Mouse (Mus musculus) liver, embryonic 13.5 days (tissue): ENCODE results near the gene Dok5. TPM values are rescaled to one million over a fixed set of nuclear protein-coding genes. Genes with fewer than 3 reads are reported as not detected.

ENCODE experiments used
- ATAC-seq: fragments of 200-750 bp; cut with Nextera tagmentation; 2 replicates; pipeline ENCODE4 v1.8.0; 2017; ENCODE audit warnings: low read depth, mild to moderate bottlenecking, moderate number of reproducible peaks, moderate library complexity
- DNase-seq: peaks from one replicate; pipeline ENCODE4 v3.0.0; 2022
- H3K27ac ChIP-seq: fragments of 300-500 bp; sonication (generic); 2 replicates; pipeline ENCODE4 v1.5.1; 2015; ENCODE audit warnings: moderate library complexity, mild to moderate bottlenecking, inconsistent platforms
- H3K27me3 ChIP-seq: fragments of 300-500 bp; sonication (generic); 2 replicates; pipeline ENCODE4 v1.6.1; 2015; ENCODE audit warnings: mild to moderate bottlenecking, inconsistent platforms
- H3K36me3 ChIP-seq: fragments of 300-500 bp; sonication (generic); 2 replicates; pipeline ENCODE4 v1.6.1; 2015; ENCODE audit warnings: mild to moderate bottlenecking, inconsistent platforms
- H3K4me1 ChIP-seq: fragments of 300-500 bp; sonication (generic); replicated peaks from 2 replicates; pipeline ENCODE4 v1.6.1; 2015; ENCODE audit warnings: inconsistent platforms
- H3K4me2 ChIP-seq: fragments of 300-500 bp; sonication (generic); 2 replicates; pipeline ENCODE4 v1.6.1; 2015; ENCODE audit warnings: inconsistent platforms, mild to moderate bottlenecking, moderate library complexity
- H3K4me3 ChIP-seq: fragments of 300-500 bp; sonication (generic); replicated peaks from 2 replicates; pipeline ENCODE4 v1.5.1; 2015; ENCODE audit warnings: mild to moderate bottlenecking, inconsistent platforms
- H3K9ac ChIP-seq: fragments of 300-500 bp; sonication (generic); 2 replicates; pipeline ENCODE4 v1.6.1; 2015; ENCODE audit warnings: mild to moderate bottlenecking, inconsistent platforms
- H3K9me3 ChIP-seq: fragments of 300-500 bp; sonication (generic); replicated peaks from 2 replicates; pipeline ENCODE4 v1.6.1; 2016; ENCODE audit warnings: inconsistent platforms
- WGBS: fragments of 180-500 bp; shearing (Covaris S2); methylation state at CpG from one replicate; pipeline ENCODE4 v1.1.7; 2015; ENCODE audit not compliant: insufficient replicate concordance; 5-methylcytosine and 5-hydroxymethylcytosine counted together
- polyA plus RNA-seq: library from polyadenylated mRNA; unstranded; fragments of >200 nt; fragmentation: Nextera tagmentation; extraction: Ambion mirVana; gene quantifications from 2 replicates; pipeline ENCODE4 v1.2.1, GENCODE M21; 2015

The Dok5 gene
- 0.47 and 0.59 TPM in 2 replicates for polyA plus RNA-seq

- peak within 1 kb of the TSS; percentile 32 for H3K4me3 ChIP-seq
- no peak within 1 kb of the TSS for H3K9ac ChIP-seq
Observed at GRCm38 (mm10) chr2:170731632-170732561, at the start of gene Dok5. TSS of gene Dok5 (plus strand) at chr2:170731807.

DNA sequence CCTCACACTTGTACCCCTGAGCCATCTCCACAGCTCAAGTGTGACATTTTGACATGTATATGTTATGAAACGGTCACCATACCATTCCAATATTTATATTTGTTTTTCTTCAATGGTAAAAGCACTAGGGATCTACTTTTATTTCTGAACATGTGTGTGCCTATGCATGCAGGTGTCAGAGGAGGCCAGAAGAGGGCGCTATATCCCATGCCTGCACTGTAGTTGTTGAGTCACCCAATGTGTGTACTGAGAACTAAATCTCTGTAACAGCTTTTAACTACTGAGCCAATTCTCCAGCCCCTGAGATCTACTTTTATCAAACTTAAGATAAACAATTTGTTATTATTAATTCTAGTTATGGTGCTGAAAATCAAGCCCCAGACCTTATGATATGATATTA, 48.2 kb upstream of the Dok5 start:
- no peak overlapping the region for H3K4me2 ChIP-seq

More at GRCm38 (mm10) chr2:170731632-170732561, at the start of gene Dok5:
- peaks cover 21% of the 10 kb centered on the region for H3K27me3 ChIP-seq
- 0 out of 2 replicates have a peak, but pooled peaks cover 4% of the 10 kb centered on the region for H3K9me3 ChIP-seq
- 6% methylated on average over 52 of the region's 53 CpGs for WGBS
- H3K4me1 ChIP-seq = no peaks in the 10 kb centered on the region
- H3K36me3 ChIP-seq = no peaks in the 10 kb centered on the region
- H3K4me2 ChIP-seq = peak within 1 kb of the TSS; percentile 52
- H3K27ac ChIP-seq = no peak within 1 kb of the TSS
- ATAC-seq (no peak), DNase-seq (no peak)

DNA sequence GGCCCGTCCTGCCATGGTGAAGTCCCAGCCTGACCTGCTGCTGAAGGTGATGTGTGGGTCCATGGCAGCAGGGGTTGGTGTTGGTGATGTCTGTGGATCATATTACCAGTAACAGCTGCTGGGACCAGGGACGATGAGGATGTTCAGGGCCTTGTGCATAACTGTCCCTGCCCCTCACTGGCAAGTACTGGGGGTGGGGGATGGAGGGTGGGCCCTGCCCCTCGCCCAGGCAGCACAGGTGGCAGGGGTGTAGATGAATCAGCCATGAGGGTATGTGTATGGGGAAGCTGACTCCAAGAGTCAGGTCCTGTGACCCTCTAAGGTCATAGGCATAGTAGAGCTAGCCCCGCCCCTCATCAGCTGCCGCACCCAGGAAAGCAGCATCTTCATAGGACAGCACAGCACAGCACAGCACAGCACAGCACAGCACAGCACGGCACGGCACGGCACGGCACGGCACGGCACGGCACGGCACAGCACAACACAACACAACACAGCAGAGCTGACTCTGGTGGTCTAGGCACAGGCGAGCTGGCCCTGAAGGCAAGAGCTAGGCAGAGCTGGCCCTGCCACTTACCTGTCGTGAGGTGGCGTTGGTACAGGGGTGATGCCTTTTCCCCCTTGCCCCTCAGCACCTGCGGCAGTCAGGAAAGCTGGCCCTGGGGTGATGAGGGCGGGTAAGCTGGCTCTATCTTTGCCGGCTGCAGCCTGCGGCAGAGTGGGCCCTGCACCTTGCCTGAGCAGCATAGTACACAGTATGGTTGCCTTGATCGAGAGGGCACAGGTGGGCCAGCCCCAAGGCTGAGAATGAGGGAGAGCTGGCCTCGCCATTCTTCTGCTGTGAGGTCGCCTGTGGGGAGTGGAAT, 36.3 kb upstream of the Dok5 start:
- Histone ChIP-seq H3K27ac (no peak overlapping the region), H3K9me3 (peaks cover 30% of the 10 kb centered on the region; the same call in 1 of the 2 replicates), H3K4me3 (no peak overlapping the region), H3K4me2 (no peak overlapping the region), H3K4me1 (no peaks in the 10 kb centered on the region), H3K36me3 (no peaks in the 10 kb centered on the region), H3K27me3 (no peaks in the 10 kb centered on the region), H3K9ac (no peak overlapping the region)
- ATAC-seq = peak; percentile 31; the same call in 1 of the 2 replicates
- DNase-seq = no peak
- WGBS = 68% methylated on average over 23 of the region's 23 CpGs

More for the DNA sequence above, 48.2 kb upstream of the Dok5 start:
- ATAC-seq (no peak), DNase-seq (no peak)
- no peaks in the 10 kb centered on the region for H3K27me3 ChIP-seq
- H3K9me3 ChIP-seq = peaks cover 5% of the 10 kb centered on the region; the same call in 1 of the 2 replicates
- H3K4me3 ChIP-seq = no peak overlapping the region
- no peak overlapping the region for H3K27ac ChIP-seq
- no peaks in the 10 kb centered on the region for H3K4me1 ChIP-seq
- H3K36me3 ChIP-seq = no peaks in the 10 kb centered on the region
- H3K9ac ChIP-seq = no peak overlapping the region
- 54% methylated on average over 2 of the region's 2 CpGs for WGBS

GRCm38 (mm10) chr2:170695937-170696510, 35.6 kb upstream of the Dok5 start:
- no peak for DNase-seq
- Histone ChIP-seq H3K9ac (no peak overlapping the region), H3K36me3 (no peaks in the 10 kb centered on the region), H3K27ac (no peak overlapping the region), H3K4me3 (no peak overlapping the region), H3K9me3 (peaks cover 30% of the 10 kb centered on the region; the same call in 1 of the 2 replicates), H3K4me1 (no peaks in the 10 kb centered on the region), H3K4me2 (no peak overlapping the region), H3K27me3 (no peaks in the 10 kb centered on the region)
- whole genome bisulfite sequencing = 55% methylated on average over 14 of the region's 14 CpGs
- ATAC-seq = no peak

DNA sequence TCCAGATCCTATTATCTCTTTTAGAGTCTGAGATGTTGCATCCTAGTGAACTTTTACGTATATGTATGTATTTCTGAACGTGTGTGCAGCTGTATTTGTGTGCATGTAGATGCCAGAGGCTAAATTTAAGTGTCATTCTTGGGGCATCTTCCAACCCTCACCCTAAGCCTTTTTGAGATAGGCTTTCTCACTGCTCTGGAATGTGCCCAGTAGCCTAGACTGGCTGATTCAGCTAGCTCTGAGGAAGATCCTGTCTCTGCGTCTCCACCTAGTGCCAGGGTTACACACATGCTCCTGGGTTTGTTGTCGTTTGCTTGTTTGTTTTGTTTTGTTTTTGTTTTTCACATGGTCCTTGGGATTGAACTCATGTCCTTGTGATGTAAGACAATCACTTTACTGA, 31.1 kb upstream of the Dok5 start:
- Histone ChIP-seq H3K27me3 (no peaks in the 10 kb centered on the region), H3K4me3 (no peak overlapping the region), H3K36me3 (no peaks in the 10 kb centered on the region), H3K9ac (no peak overlapping the region), H3K27ac (no peak overlapping the region), H3K4me2 (no peak overlapping the region), H3K9me3 (peaks cover 11% of the 10 kb centered on the region; the same call in 1 of the 2 replicates), H3K4me1 (no peaks in the 10 kb centered on the region)
- no peak for ATAC-seq
- no peak for DNase-seq
- WGBS = 66% methylated on average over 4 of the region's 4 CpGs

GRCm38 (mm10) chr2:170706488-170706887, 25.1 kb upstream of the Dok5 start:
- Histone ChIP-seq H3K4me3 (no peak overlapping the region), H3K4me1 (no peaks in the 10 kb centered on the region), H3K27ac (no peak overlapping the region), H3K9ac (no peak overlapping the region), H3K36me3 (no peaks in the 10 kb centered on the region), H3K9me3 (0 out of 2 replicates have a peak, but pooled peaks cover 12% of the 10 kb centered on the region), H3K4me2 (no peak overlapping the region), H3K27me3 (no peaks in the 10 kb centered on the region)
- 64% methylated on average over 4 of the region's 4 CpGs for WGBS
- no peak for DNase-seq
- ATAC-seq = no peak

DNA sequence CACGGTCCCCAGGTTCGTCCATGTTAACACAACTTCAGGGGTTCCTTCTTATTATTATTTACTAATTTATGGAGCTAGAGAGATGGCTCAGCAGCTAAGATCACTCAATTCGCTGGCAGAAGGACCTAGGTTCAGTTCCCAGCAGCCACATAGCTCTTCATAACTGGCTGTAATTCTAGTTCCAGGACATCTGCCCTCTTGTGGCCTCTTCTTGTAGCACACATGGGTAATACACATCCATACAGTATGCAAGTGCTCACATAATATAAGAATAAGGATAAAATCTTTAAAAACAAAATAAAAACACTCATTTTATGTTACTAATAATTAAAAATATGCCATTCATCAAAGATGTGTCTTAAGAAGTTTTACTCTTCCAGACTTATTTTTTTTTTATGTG, 23.9 kb upstream of the Dok5 start:
- H3K9me3 ChIP-seq = 0 out of 2 replicates have a peak, but pooled peaks cover 12% of the 10 kb centered on the region
- WGBS = 69% methylated on average over 3 of the region's 3 CpGs
- H3K4me3 ChIP-seq = no peak overlapping the region
- H3K27ac ChIP-seq = no peak overlapping the region
- H3K4me2 ChIP-seq = no peak overlapping the region
- ATAC-seq (no peak), DNase-seq (no peak)
- H3K36me3 ChIP-seq = no peaks in the 10 kb centered on the region
- H3K27me3 ChIP-seq = no peaks in the 10 kb centered on the region
- H3K9ac ChIP-seq = no peak overlapping the region
- no peaks in the 10 kb centered on the region for H3K4me1 ChIP-seq

DNA sequence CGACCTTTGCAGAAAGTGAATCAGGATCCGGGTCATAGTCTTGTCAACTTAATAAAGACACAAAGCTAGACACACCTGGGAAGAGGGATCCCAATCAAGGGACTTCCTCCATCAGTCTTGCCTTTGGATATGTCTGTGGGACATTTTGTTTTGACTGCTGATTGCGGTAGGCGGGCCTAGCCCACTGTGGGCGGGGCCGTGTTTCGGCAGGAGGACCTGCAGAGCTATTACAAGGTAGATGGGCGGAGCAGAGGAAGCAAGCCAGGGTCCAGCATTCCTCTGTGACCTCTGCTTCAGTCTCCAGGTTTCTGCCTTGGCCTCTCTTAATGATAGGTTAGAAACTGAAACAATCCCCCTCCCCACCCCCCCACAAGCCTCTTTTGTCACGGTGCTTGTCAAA, 22.7 kb upstream of the Dok5 start:
- no peaks in the 10 kb centered on the region for H3K4me1 ChIP-seq
- H3K9ac ChIP-seq = no peak overlapping the region
- ATAC-seq (no peak), DNase-seq (no peak)
- 56% methylated on average over 9 of the region's 9 CpGs for WGBS
- H3K27ac ChIP-seq = no peak overlapping the region
- no peaks in the 10 kb centered on the region for H3K27me3 ChIP-seq
- 0 out of 2 replicates have a peak, but pooled peaks cover 12% of the 10 kb centered on the region for H3K9me3 ChIP-seq
- H3K4me2 ChIP-seq = no peak overlapping the region
- no peaks in the 10 kb centered on the region for H3K36me3 ChIP-seq
- H3K4me3 ChIP-seq = no peak overlapping the region

DNA sequence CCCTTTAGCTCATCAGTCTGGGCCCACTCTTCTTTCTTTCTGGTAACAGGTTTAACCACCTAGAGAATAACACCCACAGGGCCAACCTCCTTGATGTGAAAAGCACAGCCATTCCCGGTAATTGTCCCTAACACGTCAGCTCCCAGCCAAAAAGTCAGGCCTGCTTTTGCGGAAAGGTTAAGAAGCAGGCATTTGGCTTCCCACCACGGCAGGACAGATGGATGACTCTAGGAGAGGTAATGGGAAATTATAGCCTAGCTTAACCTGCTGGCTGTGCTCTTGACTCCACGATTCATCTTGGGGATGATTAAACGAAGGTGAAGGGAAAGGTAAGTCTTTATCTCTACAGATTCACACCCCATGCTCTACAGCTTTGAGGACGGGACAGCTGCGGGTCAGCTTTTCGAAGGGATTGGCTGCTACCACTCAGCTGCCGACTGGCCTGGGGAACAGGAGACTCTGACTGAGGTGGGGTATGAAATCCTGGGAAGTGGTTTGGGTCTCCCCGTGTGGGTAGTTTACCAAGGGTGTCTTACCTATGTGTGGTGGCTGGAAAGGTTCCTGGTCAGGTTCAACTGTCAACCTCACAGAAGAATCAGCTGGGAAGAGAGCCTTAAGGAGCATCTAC, 18.8 kb upstream of the Dok5 start:
- Histone ChIP-seq H3K36me3 (no peaks in the 10 kb centered on the region), H3K4me2 (no peak overlapping the region), H3K4me1 (no peaks in the 10 kb centered on the region), H3K27me3 (no peaks in the 10 kb centered on the region), H3K27ac (no peak overlapping the region), H3K4me3 (no peak overlapping the region), H3K9ac (no peak overlapping the region), H3K9me3 (0 out of 2 replicates have a peak, but pooled peaks cover 12% of the 10 kb centered on the region)
- no peak for DNase-seq
- ATAC-seq = no peak
- WGBS = 65% methylated on average over 11 of the region's 11 CpGs

- Histone ChIP-seq H3K4me3 (no peak overlapping the region), H3K4me1 (no peaks in the 10 kb centered on the region), H3K27ac (no peak overlapping the region), H3K36me3 (no peaks in the 10 kb centered on the region), H3K27me3 (no peaks in the 10 kb centered on the region), H3K9me3 (peaks cover 10% of the 10 kb centered on the region; the same call in 1 of the 2 replicates), H3K4me2 (no peak overlapping the region), H3K9ac (no peak overlapping the region)
- 35% methylated on average over 4 of the region's 4 CpGs for WGBS
- DNase-seq = no peak
- no peak for ATAC-seq
Observed at GRCm38 (mm10) chr2:170720386-170720785, 11.2 kb upstream of the Dok5 start.
